Mouse (Mus musculus): ENCODE results near the gene Amdhd2. TPM values are rescaled to one million over a fixed set of nuclear protein-coding genes. Genes with fewer than 3 reads are reported as not detected.

Amdhd2 gene
- polyA plus RNA-seq, 1 experiment = 25.3 TPM

- Histone ChIP-seq H3K36me3 (ENCODE audit: control insufficient read depth, insufficient read depth, low read length, poor library complexity, severe bottlenecking) (no peaks in the 10 kb centered on the region), H3K9ac (ENCODE audit: low read depth, poor library complexity, severe bottlenecking) (no peak overlapping the region), H3K4me1 (ENCODE audit: control insufficient read depth, insufficient read depth, low read length) (no peaks in the 10 kb centered on the region), H3K9me3 (replicated peaks; ENCODE audit: control insufficient read depth, insufficient read depth, low read length, poor library complexity, severe bottlenecking) (no peaks in the 10 kb centered on the region), H3K4me3 (ENCODE audit: low read depth, low read length) (no peak overlapping the region), H3K27ac (ENCODE audit: insufficient read depth, low read length) (no peak overlapping the region), H3K27me3 (ENCODE audit: control insufficient read depth, insufficient read depth, low read length, poor library complexity, severe bottlenecking) (no peaks in the 10 kb centered on the region)
- TF ChIP-seq CTCF (IDR thresholded peaks at IDR 0.05; ENCODE audit: low read depth, low read length) = no peak
- no peak for TF ChIP-seq POLR2A (IDR thresholded peaks at IDR 0.05; ENCODE audit: insufficient read depth, low read length)
- no peak for TF ChIP-seq EP300 (IDR thresholded peaks at IDR 0.05; ENCODE audit: insufficient read depth, low read depth, low read length)
Observed at GRCm38 (mm10) chr17:24157121-24157520, 6.4 kb downstream of the Amdhd2 start.

- Histone ChIP-seq H3K27ac (ENCODE audit: insufficient read depth, low read length) (no peak overlapping the region), H3K9me3 (replicated peaks; ENCODE audit: control insufficient read depth, insufficient read depth, low read length, poor library complexity, severe bottlenecking) (no peaks in the 10 kb centered on the region), H3K27me3 (ENCODE audit: control insufficient read depth, insufficient read depth, low read length, poor library complexity, severe bottlenecking) (no peaks in the 10 kb centered on the region), H3K4me3 (ENCODE audit: low read depth, low read length) (no peak overlapping the region), H3K36me3 (ENCODE audit: control insufficient read depth, insufficient read depth, low read length, poor library complexity, severe bottlenecking) (no peaks in the 10 kb centered on the region), H3K9ac (ENCODE audit: low read depth, poor library complexity, severe bottlenecking) (no peak overlapping the region), H3K4me1 (ENCODE audit: control insufficient read depth, insufficient read depth, low read length) (no peaks in the 10 kb centered on the region)
- TF ChIP-seq POLR2A (IDR thresholded peaks at IDR 0.05; ENCODE audit: insufficient read depth, low read length) (no peak), EP300 (IDR thresholded peaks at IDR 0.05; ENCODE audit: insufficient read depth, low read depth, low read length) (no peak), CTCF (IDR thresholded peaks at IDR 0.05; ENCODE audit: low read depth, low read length) (no peak)
Observed at GRCm38 (mm10) chr17:24156394-24156793, 7.2 kb downstream of the Amdhd2 start.

- H3K9ac ChIP-seq (ENCODE audit: low read depth, poor library complexity, severe bottlenecking) = no peak overlapping the region
- no peaks in the 10 kb centered on the region for H3K36me3 ChIP-seq (ENCODE audit: control insufficient read depth, insufficient read depth, low read length, poor library complexity, severe bottlenecking)
- no peaks in the 10 kb centered on the region for H3K27me3 ChIP-seq (ENCODE audit: control insufficient read depth, insufficient read depth, low read length, poor library complexity, severe bottlenecking)
- H3K4me1 ChIP-seq (ENCODE audit: control insufficient read depth, insufficient read depth, low read length) = no peaks in the 10 kb centered on the region
- H3K27ac ChIP-seq (ENCODE audit: insufficient read depth, low read length) = no peak overlapping the region
- no peaks in the 10 kb centered on the region for H3K9me3 ChIP-seq (replicated peaks; ENCODE audit: control insufficient read depth, insufficient read depth, low read length, poor library complexity, severe bottlenecking)
- no peak overlapping the region for H3K4me3 ChIP-seq (ENCODE audit: low read depth, low read length)
- TF ChIP-seq POLR2A (IDR thresholded peaks at IDR 0.05; ENCODE audit: insufficient read depth, low read length) = no peak
- no peak for TF ChIP-seq EP300 (IDR thresholded peaks at IDR 0.05; ENCODE audit: insufficient read depth, low read depth, low read length)
- TF ChIP-seq CTCF (IDR thresholded peaks at IDR 0.05; ENCODE audit: low read depth, low read length) = no peak
Observed at GRCm38 (mm10) chr17:24155742-24156141, 7.8 kb downstream of the Amdhd2 start.

- Histone ChIP-seq H3K27ac (ENCODE audit: insufficient read depth, low read length) (no peak overlapping the region), H3K27me3 (ENCODE audit: control insufficient read depth, insufficient read depth, low read length, poor library complexity, severe bottlenecking) (no peaks in the 10 kb centered on the region), H3K9ac (ENCODE audit: low read depth, poor library complexity, severe bottlenecking) (no peak overlapping the region), H3K36me3 (ENCODE audit: control insufficient read depth, insufficient read depth, low read length, poor library complexity, severe bottlenecking) (no peaks in the 10 kb centered on the region), H3K4me1 (ENCODE audit: control insufficient read depth, insufficient read depth, low read length) (no peaks in the 10 kb centered on the region), H3K4me3 (ENCODE audit: low read depth, low read length) (no peak overlapping the region), H3K9me3 (replicated peaks; ENCODE audit: control insufficient read depth, insufficient read depth, low read length, poor library complexity, severe bottlenecking) (no peaks in the 10 kb centered on the region)
- TF ChIP-seq CTCF (IDR thresholded peaks at IDR 0.05; ENCODE audit: low read depth, low read length) (no peak), POLR2A (IDR thresholded peaks at IDR 0.05; ENCODE audit: insufficient read depth, low read length) (no peak), EP300 (IDR thresholded peaks at IDR 0.05; ENCODE audit: insufficient read depth, low read depth, low read length) (no peak)
Observed at GRCm38 (mm10) chr17:24154463-24154862, 9.1 kb downstream of the Amdhd2 start.

- no peaks in the 10 kb centered on the region for H3K4me1 ChIP-seq (ENCODE audit: control insufficient read depth, insufficient read depth, low read length)
- H3K9ac ChIP-seq (ENCODE audit: low read depth, poor library complexity, severe bottlenecking) = peak overlapping the region; percentile 33; the same call in 1 of the 2 replicates
- H3K27me3 ChIP-seq (ENCODE audit: control insufficient read depth, insufficient read depth, low read length, poor library complexity, severe bottlenecking) = no peaks in the 10 kb centered on the region
- no peaks in the 10 kb centered on the region for H3K36me3 ChIP-seq (ENCODE audit: control insufficient read depth, insufficient read depth, low read length, poor library complexity, severe bottlenecking)
- H3K9me3 ChIP-seq (replicated peaks; ENCODE audit: control insufficient read depth, insufficient read depth, low read length, poor library complexity, severe bottlenecking) = no peaks in the 10 kb centered on the region
- no peak for TF ChIP-seq POLR2A (IDR thresholded peaks at IDR 0.05; ENCODE audit: insufficient read depth, low read length)
- peak; percentile 81 for TF ChIP-seq CTCF (IDR thresholded peaks at IDR 0.05; ENCODE audit: low read depth, low read length)
- peak overlapping the region; percentile 49 for H3K4me3 ChIP-seq (ENCODE audit: low read depth, low read length)
- H3K27ac ChIP-seq (ENCODE audit: insufficient read depth, low read length) = peak overlapping the region; percentile 48; the same call in 1 of the 2 replicates
Observed at GRCm38 (mm10) chr17:24151890-24152563, 11.5 kb downstream of the Amdhd2 start.

GRCm38 (mm10) chr17:24151382-24151781, 12.2 kb downstream of the Amdhd2 start:
- Histone ChIP-seq H3K9ac (ENCODE audit: low read depth, poor library complexity, severe bottlenecking) (peak overlapping the region; percentile 33; the same call in 1 of the 2 replicates), H3K36me3 (ENCODE audit: control insufficient read depth, insufficient read depth, low read length, poor library complexity, severe bottlenecking) (no peaks in the 10 kb centered on the region), H3K27me3 (ENCODE audit: control insufficient read depth, insufficient read depth, low read length, poor library complexity, severe bottlenecking) (no peaks in the 10 kb centered on the region), H3K27ac (ENCODE audit: insufficient read depth, low read length) (peak overlapping the region; percentile 6; the same call in 1 of the 2 replicates), H3K9me3 (replicated peaks; ENCODE audit: control insufficient read depth, insufficient read depth, low read length, poor library complexity, severe bottlenecking) (no peaks in the 10 kb centered on the region), H3K4me1 (ENCODE audit: control insufficient read depth, insufficient read depth, low read length) (no peaks in the 10 kb centered on the region), H3K4me3 (ENCODE audit: low read depth, low read length) (no peak overlapping the region)
- TF ChIP-seq CTCF (IDR thresholded peaks at IDR 0.05; ENCODE audit: low read depth, low read length) (no peak), POLR2A (IDR thresholded peaks at IDR 0.05; ENCODE audit: insufficient read depth, low read length) (no peak), EP300 (IDR thresholded peaks at IDR 0.05; ENCODE audit: insufficient read depth, low read depth, low read length) (no peak)

All from ES-Bruce4 (cell line).